Mouse (Mus musculus) c-Kit-positive CD71-positive TER-119-negative erythroid progenitor cells, embryonic 14.5 days (primary cell): Measurements from ENCODE around the gene Zzef1.

Experiments
- DNase-seq: peaks from one replicate; pipeline ENCODE4 v3.0.0-alpha.2; 2013; ENCODE audit warnings: low read depth

The Zzef1 gene

GRCm38 (mm10) chr11:72957318-72957717 is 161.3 kb downstream of the Zzef1 start:
- DNase-seq = no peak

GRCm38 (mm10) chr11:72959924-72960679 is 164.1 kb downstream of the Zzef1 start:
- DNase-seq = no peak

- no peak for DNase-seq
Measured at GRCm38 (mm10) chr11:72960723-72961071, 164.7 kb downstream of the Zzef1 start.

- peak; percentile 42 for DNase-seq
Measured at GRCm38 (mm10) chr11:72961072-72961980, 165.3 kb downstream of the Zzef1 start, which contains the start of gene Atp2a3. Gene Atp2a3 (plus strand): TSS chr11:72961169.

- DNase-seq = no peak
Measured at GRCm38 (mm10) chr11:72962378-72962777, 166.4 kb downstream of the Zzef1 start.

- DNase-seq = no peak
Measured at GRCm38 (mm10) chr11:72963058-72963788, 167.2 kb downstream of the Zzef1 start.

GRCm38 (mm10) chr11:72963789-72964294 is 167.8 kb downstream of the Zzef1 start:
- no peak for DNase-seq

GRCm38 (mm10) chr11:72974995-72975503 is 179.0 kb downstream of the Zzef1 start:
- DNase-seq = no peak
